In the genomic region with DNA sequence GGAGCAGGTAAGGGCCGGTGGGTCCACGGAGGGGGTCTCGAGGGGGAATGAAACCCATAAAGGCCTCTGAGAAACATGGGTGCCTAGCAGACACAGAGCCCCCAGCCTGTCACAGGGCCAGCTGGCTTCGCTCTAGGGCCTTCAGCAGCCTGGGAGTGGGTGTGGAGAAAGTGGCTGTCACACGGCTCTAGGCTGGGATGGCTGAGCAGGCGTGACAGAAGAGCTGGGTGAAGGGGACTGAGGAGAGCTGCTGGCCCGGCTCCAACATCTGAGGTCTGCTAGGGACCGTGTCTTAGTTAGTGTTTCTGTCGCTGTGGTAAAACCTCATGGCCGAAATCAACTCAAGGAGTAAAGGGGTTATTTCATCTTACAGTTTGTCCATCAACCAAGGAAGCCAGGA, we compare ENCODE assay signal across 9 mouse cellular contexts. TPM values are rescaled to one million over a fixed set of nuclear protein-coding genes. Genes with fewer than 3 reads are reported as not detected.
DNase-seq lines count a peak whose midpoint lies in the region; ATAC-seq and TF ChIP-seq lines count a peak whose summit lies in the region.
"Had no signal": no experiment of that assay in that cellular context is flagged by ENCODE, and none has a peak within 500 bp of the region (broad histone marks: within the 10 kb centered on the region; RNA-seq: fewer than 3 reads in every experiment).

No protein-coding gene starts in this region.

- H3K36me3 ChIP-seq in forebrain, embryonic 10.5 days (replicated peaks): no peaks in the 10 kb centered on the region
- H3K36me3 ChIP-seq in forebrain, embryonic 11.5 days (ENCODE audit: control insufficient read depth, insufficient read depth, low read length): no peaks in the 10 kb centered on the region
- H3K36me3 ChIP-seq in forebrain, postnatal 0 days (ENCODE audit: insufficient read depth): peaks cover 10% of the 10 kb centered on the region; the same call in 1 of the 2 replicates
- H3K36me3 ChIP-seq: liver, embryonic 13.5 days had no signal

- peaks cover 55% of the 10 kb centered on the region for H3K27me3 ChIP-seq in forebrain, embryonic 10.5 days (ENCODE audit: poor library complexity, severe bottlenecking)
- H3K27me3 ChIP-seq in forebrain, embryonic 11.5 days (ENCODE audit: control insufficient read depth, insufficient read depth, low read length): no peaks in the 10 kb centered on the region
- H3K27me3 ChIP-seq in forebrain, postnatal 0 days (ENCODE audit: insufficient read depth, low read length): no peaks in the 10 kb centered on the region

- H3K4me1 ChIP-seq in forebrain, embryonic 10.5 days: peaks cover 32% of the 10 kb centered on the region
- peaks cover 5% of the 10 kb centered on the region; the same call in 1 of the 2 replicates for H3K4me1 ChIP-seq in forebrain, embryonic 11.5 days (replicated peaks; ENCODE audit: control insufficient read depth, insufficient read depth, low read length)
- peaks cover 5% of the 10 kb centered on the region; the same call in 1 of the 2 replicates for H3K4me1 ChIP-seq in forebrain, postnatal 0 days (ENCODE audit: insufficient read depth)

- DNase-seq in forebrain, embryonic 10.5 days (ENCODE audit: extremely low spot score, low spot score): no peak
- no peak for DNase-seq in forebrain, embryonic 11.5 days (ENCODE audit: low spot score)
- peak; percentile 56 to 73 for DNase-seq in left cerebral cortex, adult 18-20 months (ENCODE audit: low spot score in 2 of 2)
- no peak for DNase-seq in left cerebral cortex, adult 11 months (ENCODE audit: low spot score)
- DNase-seq in forebrain, postnatal 0 days: peak; percentile 50
- peak; percentile 75 for DNase-seq in right cerebral cortex, adult 18-20 months
- DNase-seq in embryo, embryonic 10.5 days (ENCODE audit: low spot score): no peak
- no peak for DNase-seq in urinary bladder, postnatal 25 days (ENCODE audit: low spot score)
- DNase-seq: liver, embryonic 13.5 days had no signal

- TF ChIP-seq CTCF in forebrain, postnatal 0 days (IDR thresholded peaks at IDR 0.05; ENCODE audit: low read depth): no peak

- 88% methylated on average over 10 of the region's 10 CpGs for WGBS in forebrain, embryonic 10.5 days
- WGBS in forebrain, embryonic 11.5 days: 84% methylated on average over 10 of the region's 10 CpGs
- WGBS in forebrain, postnatal 0 days: 45% methylated on average over 10 of the region's 10 CpGs

- peak overlapping the region; percentile 35; the same call in 1 of the 2 replicates for H3K27ac ChIP-seq in forebrain, embryonic 10.5 days
- no peak overlapping the region for H3K27ac ChIP-seq in forebrain, embryonic 11.5 days (ENCODE audit: low read depth, low read length)
- 0 out of 2 replicates have a peak overlapping the region, but pooled peaks have one; percentile 35 for H3K27ac ChIP-seq in forebrain, postnatal 0 days (ENCODE audit: low read depth, low read length)
- H3K27ac ChIP-seq: liver, embryonic 13.5 days had no signal

- no peak for ATAC-seq in forebrain, embryonic 11.5 days (replicated peaks; ENCODE audit: low FRiP score)
- ATAC-seq in forebrain, postnatal 0 days: peak; percentile 78

- H3K4me3 ChIP-seq in forebrain, embryonic 10.5 days: no peak overlapping the region
- no peak overlapping the region for H3K4me3 ChIP-seq in forebrain, embryonic 11.5 days (ENCODE audit: low read depth, low read length)
- no peak overlapping the region for H3K4me3 ChIP-seq in forebrain, postnatal 0 days (ENCODE audit: low read depth, low read length)
- H3K4me3 ChIP-seq: liver, embryonic 13.5 days had no signal

- H3K4me2 ChIP-seq in forebrain, embryonic 11.5 days (ENCODE audit: low read depth, low read length, severe bottlenecking): no peak overlapping the region
- no peak overlapping the region for H3K4me2 ChIP-seq in forebrain, postnatal 0 days (ENCODE audit: low read depth)
- H3K4me2 ChIP-seq: liver, embryonic 13.5 days had no signal

- no peak overlapping the region for H3K9ac ChIP-seq in forebrain, embryonic 11.5 days (ENCODE audit: low read length)
- no peak overlapping the region for H3K9ac ChIP-seq in forebrain, postnatal 0 days
- H3K9ac ChIP-seq: liver, embryonic 13.5 days had no signal

- H3K9me3 ChIP-seq in forebrain, embryonic 10.5 days: no peaks in the 10 kb centered on the region
- H3K9me3 ChIP-seq in forebrain, embryonic 11.5 days (ENCODE audit: control insufficient read depth, low read length): no peaks in the 10 kb centered on the region
- H3K9me3 ChIP-seq in forebrain, postnatal 0 days (ENCODE audit: low read length): no peaks in the 10 kb centered on the region
- H3K9me3 ChIP-seq: liver, embryonic 13.5 days had no signal

RNA-seq across cellular contexts. Expression of a gene that starts 17.5 kb away (rescaled TPM):
- 0.84 and 1.4 TPM in 2 replicates for polyA plus RNA-seq in forebrain, embryonic 10.5 days (2016; fragmentation: Nextera tagmentation; extraction: Ambion mirVana)
- 3.6 and 8.2 TPM in 2 replicates for polyA plus RNA-seq in forebrain, embryonic 11.5 days (2014; fragmentation: Nextera tagmentation; extraction: Ambion mirVana)
- total RNA-seq in left cerebral cortex, adult 18-20 months (2021): 100 to 1,000 TPM; 366 to 382 TPM
- total RNA-seq in forebrain, postnatal 0 days (2014; rRNA removed): 195 and 216 TPM in 2 replicates
- 15.8 and 18.3 TPM in 2 replicates for polyA plus RNA-seq in forebrain, postnatal 0 days (2015; fragmentation: Nextera tagmentation; extraction: Ambion mirVana)

RNA-seq across cellular contexts. Expression of a gene that starts 45.5 kb away (rescaled TPM):
- polyA plus RNA-seq in forebrain, embryonic 10.5 days (2016; fragmentation: Nextera tagmentation; extraction: Ambion mirVana): 2.3 and 2.4 TPM in 2 replicates
- 5.9 and 6.3 TPM in 2 replicates for polyA plus RNA-seq in forebrain, embryonic 11.5 days (2014; fragmentation: Nextera tagmentation; extraction: Ambion mirVana)
- total RNA-seq in left cerebral cortex, adult 18-20 months (2021): 10 to 100 TPM; 14.6 to 15.8 TPM
- 21.8 and 29.7 TPM in 2 replicates for total RNA-seq in forebrain, postnatal 0 days (2014; rRNA removed)
- 6.8 and 7.5 TPM in 2 replicates for polyA plus RNA-seq in forebrain, postnatal 0 days (2015; fragmentation: Nextera tagmentation; extraction: Ambion mirVana)

Comparison
In these comparisons a context has a peak if more than half of its experiments do, and no peak if none do; other contexts are left out.
1. DNase-seq: peak in left cerebral cortex, adult 18-20 months (2 of 2), forebrain, postnatal 0 days (single experiment) and right cerebral cortex, adult 18-20 months (single experiment); none in forebrain, embryonic 10.5 days (single experiment), forebrain, embryonic 11.5 days (single experiment), left cerebral cortex, adult 11 months (single experiment), embryo, embryonic 10.5 days (single experiment) and urinary bladder, postnatal 25 days (single experiment).